ENCODE assay signal across 15 mouse cellular contexts in the genomic region with DNA sequence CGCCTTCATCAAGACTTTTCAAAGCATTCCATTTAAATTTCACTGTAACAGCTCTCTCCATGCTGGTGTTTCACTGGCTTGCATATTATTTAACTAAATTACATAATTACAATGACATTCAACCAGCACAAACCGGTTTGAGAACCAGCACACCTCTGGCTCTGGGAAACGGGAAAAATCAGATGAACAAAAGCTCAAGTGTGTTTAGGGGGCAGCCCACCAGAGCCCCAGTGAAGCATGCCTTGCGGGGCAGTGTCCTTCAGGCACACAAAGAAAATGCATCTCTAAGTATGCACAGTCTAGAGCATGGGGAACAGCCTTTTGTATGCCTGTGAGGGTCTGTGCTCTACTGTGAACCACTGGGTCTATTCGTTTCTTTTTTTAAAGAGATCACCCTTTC.
DNase-seq lines count a peak whose midpoint lies in the region; ATAC-seq and TF ChIP-seq lines count a peak whose summit lies in the region.
"Had no signal": no experiment of that assay in that cellular context is flagged by ENCODE, and none has a peak within 500 bp of the region (broad histone marks: within the 10 kb centered on the region; RNA-seq: fewer than 3 reads in every experiment).

No protein-coding gene starts in this region.

- H3K4me2 ChIP-seq in kidney, embryonic 15.5 days: no peak overlapping the region
- no peak overlapping the region for H3K4me2 ChIP-seq in forebrain, embryonic 11.5 days (ENCODE audit: low read depth, low read length, severe bottlenecking)
- H3K4me2 ChIP-seq in hindbrain, embryonic 15.5 days: no peak overlapping the region
- no peak overlapping the region for H3K4me2 ChIP-seq in neural tube, embryonic 12.5 days (replicated peaks)
- H3K4me2 ChIP-seq in heart, embryonic 12.5 days: no peak overlapping the region
- H3K4me2 ChIP-seq: liver, embryonic 11.5 days; stomach, embryonic 15.5 days had no signal

- H3K4me1 ChIP-seq in kidney, embryonic 15.5 days: peaks cover 26% of the 10 kb centered on the region
- H3K4me1 ChIP-seq in forebrain, embryonic 11.5 days (replicated peaks; ENCODE audit: control insufficient read depth, insufficient read depth, low read length): peaks cover 8% of the 10 kb centered on the region; the same call in 1 of the 2 replicates
- H3K4me1 ChIP-seq in hindbrain, embryonic 15.5 days (replicated peaks): peaks cover 15% of the 10 kb centered on the region
- peaks cover 6% of the 10 kb centered on the region; the same call in 1 of the 2 replicates for H3K4me1 ChIP-seq in neural tube, embryonic 12.5 days
- peaks cover 40% of the 10 kb centered on the region for H3K4me1 ChIP-seq in heart, embryonic 12.5 days (replicated peaks)
- H3K4me1 ChIP-seq in lung, adult 2 months (ENCODE audit: control insufficient read depth, insufficient read depth, low read length): peaks cover 2% of the 10 kb centered on the region
- H3K4me1 ChIP-seq: stomach, embryonic 15.5 days had no signal

- H3K4me3 ChIP-seq in kidney, embryonic 15.5 days (replicated peaks): no peak overlapping the region
- no peak overlapping the region for H3K4me3 ChIP-seq in forebrain, embryonic 11.5 days (ENCODE audit: low read depth, low read length)
- no peak overlapping the region for H3K4me3 ChIP-seq in hindbrain, embryonic 15.5 days
- H3K4me3 ChIP-seq in neural tube, embryonic 12.5 days: no peak overlapping the region
- H3K4me3 ChIP-seq in heart, embryonic 12.5 days: no peak overlapping the region
- H3K4me3 ChIP-seq in lung, adult 2 months (replicated peaks; ENCODE audit: extremely low read depth, low read depth, low read length): no peak overlapping the region
- H3K4me3 ChIP-seq: erythroblast, embryonic 14.5 days; stomach, embryonic 15.5 days had no signal

- no peak overlapping the region for H3K27ac ChIP-seq in kidney, embryonic 15.5 days
- H3K27ac ChIP-seq in forebrain, embryonic 11.5 days (ENCODE audit: low read depth, low read length): 0 out of 2 replicates have a peak overlapping the region, but pooled peaks have one; percentile 4
- H3K27ac ChIP-seq in hindbrain, embryonic 15.5 days (replicated peaks): peak overlapping the region; percentile 70
- no peak overlapping the region for H3K27ac ChIP-seq in neural tube, embryonic 12.5 days
- H3K27ac ChIP-seq in heart, embryonic 12.5 days (ENCODE audit: poor library complexity, severe bottlenecking): no peak overlapping the region
- H3K27ac ChIP-seq: stomach, embryonic 15.5 days had no signal

- no peaks in the 10 kb centered on the region for H3K27me3 ChIP-seq in kidney, embryonic 15.5 days
- H3K27me3 ChIP-seq in forebrain, embryonic 11.5 days (ENCODE audit: control insufficient read depth, insufficient read depth, low read length): no peaks in the 10 kb centered on the region
- no peaks in the 10 kb centered on the region for H3K27me3 ChIP-seq in hindbrain, embryonic 15.5 days
- H3K27me3 ChIP-seq in neural tube, embryonic 12.5 days (replicated peaks): no peaks in the 10 kb centered on the region
- H3K27me3 ChIP-seq in heart, embryonic 12.5 days (replicated peaks): no peaks in the 10 kb centered on the region
- H3K27me3 ChIP-seq: stomach, embryonic 15.5 days had no signal

- H3K9ac ChIP-seq in kidney, embryonic 15.5 days: no peak overlapping the region
- H3K9ac ChIP-seq in forebrain, embryonic 11.5 days (ENCODE audit: low read length): no peak overlapping the region
- H3K9ac ChIP-seq in hindbrain, embryonic 15.5 days: no peak overlapping the region
- no peak overlapping the region for H3K9ac ChIP-seq in neural tube, embryonic 12.5 days
- no peak overlapping the region for H3K9ac ChIP-seq in heart, embryonic 12.5 days
- H3K9ac ChIP-seq: stomach, embryonic 15.5 days had no signal

- WGBS in kidney, embryonic 15.5 days: 74% methylated on average over 5 of the region's 5 CpGs
- 34% methylated on average over 5 of the region's 5 CpGs for WGBS in forebrain, embryonic 11.5 days
- 28% methylated on average over 5 of the region's 5 CpGs for WGBS in hindbrain, embryonic 15.5 days
- 52% methylated on average over 5 of the region's 5 CpGs for WGBS in neural tube, embryonic 12.5 days
- 73% methylated on average over 5 of the region's 5 CpGs for WGBS in heart, embryonic 12.5 days
- 79% methylated on average over 5 of the region's 5 CpGs for WGBS in lung, adult 2 months

- TF ChIP-seq POLR2A in lung, adult 2 months (IDR thresholded peaks at IDR 0.05; ENCODE audit: borderline replicate concordance, extremely low read depth, low read depth, low read length): no peak

- H3K9me3 ChIP-seq in kidney, embryonic 15.5 days (replicated peaks): no peaks in the 10 kb centered on the region
- no peaks in the 10 kb centered on the region for H3K9me3 ChIP-seq in forebrain, embryonic 11.5 days (ENCODE audit: control insufficient read depth, low read length)
- H3K9me3 ChIP-seq in hindbrain, embryonic 15.5 days: no peaks in the 10 kb centered on the region
- H3K9me3 ChIP-seq in neural tube, embryonic 12.5 days: no peaks in the 10 kb centered on the region
- H3K9me3 ChIP-seq in heart, embryonic 12.5 days (replicated peaks): no peaks in the 10 kb centered on the region
- H3K9me3 ChIP-seq: stomach, embryonic 15.5 days had no signal

- no peak for TF ChIP-seq CTCF in lung, adult 2 months (IDR thresholded peaks at IDR 0.05; ENCODE audit: insufficient read depth, low read length)

- H3K36me3 ChIP-seq in kidney, embryonic 15.5 days: no peaks in the 10 kb centered on the region
- H3K36me3 ChIP-seq in forebrain, embryonic 11.5 days (ENCODE audit: control insufficient read depth, insufficient read depth, low read length): no peaks in the 10 kb centered on the region
- H3K36me3 ChIP-seq in hindbrain, embryonic 15.5 days: no peaks in the 10 kb centered on the region
- no peaks in the 10 kb centered on the region; the same call in 1 of the 2 replicates for H3K36me3 ChIP-seq in neural tube, embryonic 12.5 days
- H3K36me3 ChIP-seq in heart, embryonic 12.5 days: no peaks in the 10 kb centered on the region
- H3K36me3 ChIP-seq: stomach, embryonic 15.5 days had no signal

- ATAC-seq in kidney, embryonic 15.5 days (replicated peaks; ENCODE audit: low FRiP score): peak; percentile 49
- ATAC-seq in forebrain, embryonic 11.5 days (replicated peaks; ENCODE audit: low FRiP score): peak; percentile 64
- ATAC-seq in hindbrain, embryonic 15.5 days (ENCODE audit: low FRiP score, low read depth): no peak
- peak; percentile 64; the same call in 1 of the 2 replicates for ATAC-seq in neural tube, embryonic 12.5 days (ENCODE audit: low FRiP score, low read depth)
- no peak for ATAC-seq in heart, embryonic 12.5 days (ENCODE audit: insufficient number of reproducible peaks, low FRiP score)

- no peak for DNase-seq in kidney, postnatal 25 days
- DNase-seq in forebrain, embryonic 11.5 days (ENCODE audit: low spot score): no peak
- DNase-seq in spleen, adult 12 weeks (ENCODE audit: low spot score): no peak
- DNase-seq in lung, adult 2 months: no peak
- DNase-seq: cerebellum, postnatal 36 days; kidney, adult 11 months; lung, postnatal 10 days; thymus, postnatal 4 days had no signal

Comparison
In these comparisons a context has a peak if more than half of its experiments do, and no peak if none do; other contexts are left out.
1. ATAC-seq: peak in kidney, embryonic 15.5 days (single experiment), forebrain, embryonic 11.5 days (single experiment) and neural tube, embryonic 12.5 days (single experiment); none in hindbrain, embryonic 15.5 days (single experiment) and heart, embryonic 12.5 days (single experiment).
2. H3K27ac ChIP-seq: peak in forebrain, embryonic 11.5 days (single experiment) and hindbrain, embryonic 15.5 days (single experiment); none in kidney, embryonic 15.5 days (single experiment), neural tube, embryonic 12.5 days (single experiment) and heart, embryonic 12.5 days (single experiment).